Mouse (Mus musculus) heart, embryonic 16.5 days (tissue): ENCODE data around the gene Ccser1. TPM values are rescaled to one million over a fixed set of nuclear protein-coding genes. Genes with fewer than 3 reads are reported as not detected.
"Not testable (repeated sequence)": the region's sequence is repeated elsewhere in the genome, so short reads cannot be mapped to it uniquely, and the experiment has no call there.

Experiments used
- ATAC-seq: fragments of 200-750 bp; cut with Nextera tagmentation; replicated peaks from 2 replicates; pipeline ENCODE4 v1.8.0; 2017; ENCODE audit warnings: moderate number of reproducible peaks; ENCODE audit not compliant: insufficient read depth, low FRiP score; ENCODE audit errors: extremely low read depth
- H3K27ac ChIP-seq: fragments of 300-500 bp; sonication (generic); 2 replicates; pipeline ENCODE4 v1.5.1; 2014; ENCODE audit warnings: mild to moderate bottlenecking, low read length, control low read depth, moderate library complexity
- H3K27me3 ChIP-seq: fragments of 300-500 bp; sonication (generic); 2 replicates; pipeline ENCODE4 v1.6.1; 2014; ENCODE audit warnings: low read length, mixed read lengths; ENCODE audit not compliant: control insufficient read depth, insufficient read depth
- H3K36me3 ChIP-seq: fragments of 300-500 bp; sonication (generic); 2 replicates; pipeline ENCODE4 v1.6.1; 2014; ENCODE audit not compliant: control insufficient read depth, insufficient read depth
- H3K4me1 ChIP-seq: fragments of 300-500 bp; sonication (generic); 2 replicates; pipeline ENCODE4 v1.6.1; 2014; ENCODE audit warnings: low read length, mixed read lengths; ENCODE audit not compliant: control insufficient read depth, insufficient read depth
- H3K4me2 ChIP-seq: fragments of 300-500 bp; sonication (generic); 2 replicates; pipeline ENCODE4 v1.6.1; 2014; ENCODE audit warnings: low read depth, mild to moderate bottlenecking, control low read depth, low read length
- H3K4me3 ChIP-seq: fragments of 300-500 bp; sonication (generic); 2 replicates; pipeline ENCODE4 v1.5.1; 2014; ENCODE audit warnings: mild to moderate bottlenecking, control low read depth, low read length
- H3K9ac ChIP-seq: fragments of 300-500 bp; sonication (generic); 2 replicates; pipeline ENCODE4 v1.6.1; 2014; ENCODE audit warnings: low read length, control low read depth
- H3K9me3 ChIP-seq: fragments of 300-500 bp; sonication (generic); replicated peaks from 2 replicates; pipeline ENCODE4 v1.6.1; 2016; ENCODE audit warnings: low read length; ENCODE audit not compliant: control insufficient read depth
- WGBS: fragments of 180-500 bp; shearing (Covaris S2); extraction: QIAGEN DNeasy Blood & Tissue Kit; methylation state at CpG from one replicate; pipeline ENCODE4 v1.1.7; 2014; 5-methylcytosine and 5-hydroxymethylcytosine counted together
- polyA plus RNA-seq: library from polyadenylated mRNA; unstranded; fragments of >200 nt; fragmentation: Nextera tagmentation; extraction: Ambion mirVana; gene quantifications from 2 replicates; pipeline ENCODE4 v1.2.1, GENCODE M21; 2015

Ccser1 gene
- polyA plus RNA-seq, 1 experiment from 2014 or later, result 1.8 TPM

DNA sequence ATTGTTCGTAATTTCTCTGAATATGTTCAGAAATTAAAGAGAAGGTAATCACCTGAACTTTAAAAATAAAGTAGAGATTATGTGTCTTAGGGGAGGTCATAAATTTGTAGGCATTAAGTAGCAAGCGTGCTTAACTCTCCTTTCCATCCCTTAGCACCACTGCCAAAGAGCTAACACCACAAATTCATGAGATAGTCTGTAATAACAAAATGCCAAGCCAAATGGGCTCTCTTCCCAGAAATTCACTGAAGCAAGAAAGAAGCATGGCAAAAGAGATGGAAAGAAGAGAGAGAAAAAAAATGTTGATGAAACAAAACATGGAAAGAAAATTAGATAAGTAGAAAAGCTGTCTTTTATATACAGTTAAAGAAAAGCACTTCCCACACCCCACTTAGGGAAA is 796.8 kb downstream of the Ccser1 start:
- no peaks in the 10 kb centered on the region for H3K4me1 ChIP-seq
- no peaks in the 10 kb centered on the region for H3K9me3 ChIP-seq
- ATAC-seq, result no peak
- no peak overlapping the region for H3K27ac ChIP-seq
- H3K9ac ChIP-seq, result no peak overlapping the region
- no peak overlapping the region for H3K4me2 ChIP-seq
- 58% methylated on average over 2 of the region's 2 CpGs for WGBS
- H3K27me3 ChIP-seq, result no peaks in the 10 kb centered on the region
- no peak overlapping the region for H3K4me3 ChIP-seq
- no peaks in the 10 kb centered on the region for H3K36me3 ChIP-seq

DNA sequence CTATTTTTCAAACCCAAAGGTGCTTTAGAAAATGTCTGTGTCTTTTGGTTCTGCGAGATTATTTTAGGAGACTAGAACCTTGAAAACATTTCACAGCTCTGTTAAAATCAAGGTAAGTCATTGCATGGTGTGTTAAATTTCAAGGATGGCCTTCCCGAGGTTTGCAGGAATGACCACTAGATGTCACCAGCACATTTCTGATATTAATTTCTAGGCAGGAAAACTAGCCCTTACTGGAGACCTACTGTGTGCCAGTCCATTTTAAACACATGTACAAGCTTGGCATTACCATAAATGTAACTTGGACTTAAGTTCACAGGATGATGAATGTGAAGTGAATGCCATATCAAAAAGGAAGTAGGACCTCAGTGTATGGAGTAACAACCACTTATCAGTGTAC is 798.3 kb downstream of the Ccser1 start:
- Histone ChIP-seq H3K4me2 (no peak overlapping the region), H3K9ac (no peak overlapping the region), H3K4me1 (no peaks in the 10 kb centered on the region), H3K27ac (no peak overlapping the region), H3K9me3 (no peaks in the 10 kb centered on the region), H3K36me3 (no peaks in the 10 kb centered on the region), H3K27me3 (no peaks in the 10 kb centered on the region), H3K4me3 (no peak overlapping the region)
- WGBS, result 18% methylated on average over 2 of the region's 2 CpGs
- no peak for ATAC-seq

DNA sequence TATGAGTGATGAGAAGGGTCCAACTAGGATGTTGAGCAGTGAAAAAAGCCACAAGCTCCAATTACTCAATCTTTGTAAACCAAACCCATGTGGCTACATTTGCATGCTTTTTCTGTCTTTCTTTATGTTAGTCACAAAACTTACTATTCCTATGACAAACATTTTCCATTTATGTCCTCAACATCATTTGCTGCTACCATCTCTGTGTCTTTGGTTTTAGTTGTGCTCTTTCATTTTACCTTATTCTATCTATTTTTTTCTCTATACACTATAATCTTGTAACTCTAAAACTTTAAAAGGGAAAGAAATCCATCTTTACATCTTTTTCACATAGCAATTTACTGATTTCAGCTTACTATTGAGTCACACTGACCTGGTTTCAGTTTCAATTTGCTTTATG is 834.2 kb downstream of the Ccser1 start:
- no peaks in the 10 kb centered on the region for H3K36me3 ChIP-seq
- H3K4me1 ChIP-seq, result no peaks in the 10 kb centered on the region
- no peak overlapping the region for H3K4me2 ChIP-seq
- no peak overlapping the region for H3K4me3 ChIP-seq
- H3K27me3 ChIP-seq, result no peaks in the 10 kb centered on the region
- no peak overlapping the region for H3K27ac ChIP-seq
- no peak overlapping the region for H3K9ac ChIP-seq
- no peaks in the 10 kb centered on the region for H3K9me3 ChIP-seq
- no peak for ATAC-seq

DNA sequence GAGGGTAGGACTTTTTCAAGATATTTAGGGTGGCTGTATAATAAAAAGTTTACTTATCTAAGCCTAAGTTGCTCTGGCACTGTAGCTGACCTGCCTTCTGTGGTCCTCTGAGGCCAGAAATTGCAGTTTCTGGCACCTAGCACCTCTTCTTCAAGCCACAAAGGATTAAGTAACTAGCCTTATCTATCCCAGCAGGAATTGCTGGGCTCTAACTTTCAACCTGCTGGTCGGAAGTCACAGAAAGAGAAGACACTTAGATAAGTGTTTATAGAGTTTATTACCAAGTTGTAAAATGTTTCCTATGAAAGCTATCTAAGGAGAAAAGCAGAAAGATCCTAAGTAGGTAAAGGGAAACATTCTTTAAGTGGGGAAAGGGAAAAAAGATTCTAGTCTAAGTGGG is 864.3 kb downstream of the Ccser1 start:
- 44% methylated on average over 1 of the region's 1 CpGs for WGBS
- H3K9ac ChIP-seq, result no peak overlapping the region
- ATAC-seq, result no peak

DNA sequence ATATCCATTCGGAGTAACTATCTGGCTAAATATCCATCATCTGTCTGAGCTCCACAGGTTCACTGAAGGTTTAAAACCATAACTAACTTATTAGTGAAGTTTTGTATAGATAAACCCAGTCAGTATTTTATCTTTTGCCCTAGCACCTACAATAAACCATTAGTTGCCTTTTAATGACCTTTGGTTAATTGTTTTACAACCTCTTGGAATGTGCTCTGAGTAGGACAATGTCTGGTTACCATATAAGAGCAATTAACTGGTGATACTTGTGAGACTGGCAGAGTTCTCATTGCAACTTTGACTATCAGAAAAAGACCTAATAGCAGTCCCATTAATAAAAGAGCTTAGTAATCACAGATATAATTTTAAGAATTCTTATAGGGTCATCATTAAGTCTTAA is 864.9 kb downstream of the Ccser1 start:
- not testable (repeated sequence) for ATAC-seq, H3K4me2 ChIP-seq, H3K9me3 ChIP-seq, H3K36me3 ChIP-seq, H3K27ac ChIP-seq, H3K9ac ChIP-seq, H3K4me3 ChIP-seq, H3K27me3 ChIP-seq, H3K4me1 ChIP-seq
- WGBS, result 74% methylated on average over 1 of the region's 1 CpGs

More for the DNA sequence above, 864.3 kb downstream of the Ccser1 start:
- H3K27me3 ChIP-seq, result no peaks in the 10 kb centered on the region
- no peaks in the 10 kb centered on the region for H3K9me3 ChIP-seq
- no peaks in the 10 kb centered on the region for H3K4me1 ChIP-seq
- no peak overlapping the region for H3K27ac ChIP-seq
- no peak overlapping the region for H3K4me3 ChIP-seq
- H3K4me2 ChIP-seq, result no peak overlapping the region
- no peaks in the 10 kb centered on the region for H3K36me3 ChIP-seq

DNA sequence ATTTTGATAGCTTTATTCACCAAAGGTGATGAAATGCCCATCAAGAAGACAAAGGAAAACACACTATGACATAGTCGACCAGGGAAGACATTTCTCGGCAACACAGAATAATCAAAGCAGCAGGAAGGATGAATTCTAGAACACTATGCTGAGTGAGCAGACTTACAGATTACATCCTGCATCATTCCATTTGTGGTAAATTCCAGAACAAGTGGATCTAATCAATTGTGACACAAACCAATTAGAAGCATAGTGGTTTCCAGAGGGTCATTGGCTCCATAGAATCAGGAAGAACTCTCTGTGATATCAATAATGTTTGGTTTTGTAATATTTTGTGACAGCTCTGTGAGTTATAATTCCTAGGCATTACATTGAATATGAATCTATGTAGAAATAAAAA is 875.2 kb downstream of the Ccser1 start:
- Histone ChIP-seq H3K27ac (no peak overlapping the region), H3K9ac (no peak overlapping the region), H3K4me1 (no peaks in the 10 kb centered on the region), H3K9me3 (no peaks in the 10 kb centered on the region), H3K27me3 (no peaks in the 10 kb centered on the region), H3K4me2 (no peak overlapping the region), H3K4me3 (no peak overlapping the region), H3K36me3 (no peaks in the 10 kb centered on the region)
- WGBS, result 64% methylated on average over 2 of the region's 2 CpGs
- no peak for ATAC-seq

DNA sequence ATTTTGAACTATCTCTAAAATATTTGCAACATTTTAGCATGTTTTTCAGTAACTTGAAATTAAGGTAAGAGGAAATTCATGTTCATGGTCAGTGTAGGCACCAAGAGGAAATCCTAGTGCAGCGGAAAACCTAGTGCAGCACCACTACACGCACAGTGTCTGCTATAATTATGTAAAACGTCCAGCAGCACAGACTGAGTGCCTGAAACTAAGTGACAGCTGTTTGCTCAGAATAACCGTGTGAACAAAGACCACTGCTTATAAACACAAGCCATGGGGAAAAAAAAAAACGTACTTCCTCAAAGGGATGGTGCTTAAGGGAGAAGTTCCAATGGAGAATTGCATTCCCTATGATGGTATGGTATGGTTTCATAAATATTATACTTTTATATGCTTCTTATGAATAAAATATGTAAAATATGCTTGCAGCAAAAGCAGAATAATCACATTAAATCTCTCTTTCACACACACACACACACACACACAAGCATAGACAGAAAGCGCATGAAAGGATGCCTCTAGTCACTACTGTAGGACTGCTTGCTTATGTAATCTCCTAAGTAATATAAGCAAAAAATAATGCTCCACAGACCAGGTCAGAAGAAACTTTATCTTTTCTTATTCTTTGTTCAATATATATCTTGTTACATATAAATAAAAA is 886.4 kb downstream of the Ccser1 start:
- H3K27ac ChIP-seq, result no peak overlapping the region
- no peaks in the 10 kb centered on the region for H3K27me3 ChIP-seq
- ATAC-seq, result no peak
- no peaks in the 10 kb centered on the region for H3K4me1 ChIP-seq
- H3K4me3 ChIP-seq, result no peak overlapping the region
- no peak overlapping the region for H3K9ac ChIP-seq
- H3K9me3 ChIP-seq, result no peaks in the 10 kb centered on the region
- H3K4me2 ChIP-seq, result no peak overlapping the region
- H3K36me3 ChIP-seq, result no peaks in the 10 kb centered on the region
- 67% methylated on average over 6 of the region's 6 CpGs for WGBS

DNA sequence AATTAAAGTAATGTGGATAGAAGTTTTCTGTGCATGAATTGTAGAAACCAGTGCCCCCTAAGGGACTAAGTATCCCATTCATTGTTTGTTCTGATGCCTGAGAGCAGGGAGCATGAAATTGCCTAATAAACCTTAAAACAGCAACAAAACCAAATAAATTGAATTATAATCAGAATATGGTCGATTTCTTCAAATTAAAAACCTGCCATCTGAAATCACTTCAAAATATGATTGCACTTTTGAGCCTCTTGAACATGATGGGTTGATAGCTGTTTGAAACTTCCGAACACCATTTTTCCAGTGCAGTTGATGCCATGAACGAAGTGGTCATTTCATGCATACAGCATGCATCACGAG is 886.9 kb downstream of the Ccser1 start:
- Histone ChIP-seq H3K27ac (no peak overlapping the region), H3K36me3 (no peaks in the 10 kb centered on the region), H3K4me1 (no peaks in the 10 kb centered on the region), H3K27me3 (no peaks in the 10 kb centered on the region), H3K9me3 (no peaks in the 10 kb centered on the region), H3K4me3 (no peak overlapping the region), H3K4me2 (no peak overlapping the region), H3K9ac (no peak overlapping the region)
- WGBS, result 74% methylated on average over 4 of the region's 4 CpGs
- no peak for ATAC-seq

DNA sequence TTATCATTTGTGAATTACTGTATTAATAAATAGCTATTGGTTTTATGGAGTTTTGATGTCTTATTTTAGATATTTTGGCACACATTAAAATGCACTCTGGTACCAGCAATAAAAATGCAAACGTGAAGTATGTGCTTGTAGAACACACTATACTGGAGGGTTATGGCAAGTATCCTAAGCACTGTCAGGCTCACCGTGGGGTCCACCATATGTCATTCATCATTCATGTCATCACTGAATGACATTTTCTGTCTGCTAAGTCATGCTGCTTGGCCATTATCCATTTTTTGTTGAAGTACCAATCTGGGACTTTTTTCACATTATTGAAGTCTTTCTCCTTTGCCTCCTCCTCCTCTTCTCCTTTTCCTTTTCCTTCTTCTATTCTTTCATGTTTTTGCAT is 925.3 kb downstream of the Ccser1 start:
- Histone ChIP-seq H3K9me3 (no peaks in the 10 kb centered on the region), H3K27ac (no peak overlapping the region), H3K4me3 (no peak overlapping the region), H3K36me3 (no peaks in the 10 kb centered on the region), H3K4me2 (no peak overlapping the region), H3K9ac (no peak overlapping the region), H3K27me3 (no peaks in the 10 kb centered on the region), H3K4me1 (no peaks in the 10 kb centered on the region)
- no peak for ATAC-seq
- WGBS, result 47% methylated on average over 2 of the region's 2 CpGs

DNA sequence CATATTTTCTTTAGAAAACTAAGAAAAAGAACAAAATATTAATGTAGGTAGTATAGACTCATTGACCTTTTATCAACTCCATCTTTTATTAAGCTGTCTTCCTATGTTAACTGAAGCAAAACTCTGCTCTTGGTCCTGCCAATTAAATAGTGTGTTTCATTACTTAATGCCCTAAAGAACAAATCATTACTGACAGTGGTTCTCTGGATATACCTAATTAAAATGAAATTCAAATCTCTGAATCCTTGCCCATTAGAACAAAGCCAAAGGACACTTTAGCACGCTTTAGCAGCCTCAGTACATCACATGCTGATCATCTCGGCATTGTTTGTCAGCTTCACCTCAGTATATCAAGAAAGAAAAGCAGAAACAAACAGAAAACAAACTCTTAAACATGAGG is 952.4 kb downstream of the Ccser1 start:
- no peaks in the 10 kb centered on the region for H3K4me1 ChIP-seq
- H3K9me3 ChIP-seq, result no peaks in the 10 kb centered on the region
- no peak overlapping the region for H3K27ac ChIP-seq
- H3K9ac ChIP-seq, result no peak overlapping the region
- no peaks in the 10 kb centered on the region for H3K27me3 ChIP-seq
- H3K4me3 ChIP-seq, result no peak overlapping the region
- no peaks in the 10 kb centered on the region for H3K36me3 ChIP-seq
- WGBS, result 70% methylated on average over 2 of the region's 2 CpGs
- ATAC-seq, result no peak
- H3K4me2 ChIP-seq, result no peak overlapping the region
